Mouse (Mus musculus): ENCODE data around the gene Gm49342. TPM values are rescaled to one million over a fixed set of nuclear protein-coding genes. Genes with fewer than 3 reads are reported as not detected.
A peak's percentile ranks its signal among the peaks of the same experiment; 100 is the strongest.
"Not testable (repeated sequence)": the region's sequence is repeated elsewhere in the genome, so short reads cannot be mapped to it uniquely, and the experiment has no call there.

Gene Gm49342
- polyA plus RNA-seq, 1 experiment from 2014 or later = not detected

- Histone ChIP-seq H3K36me3 (peaks cover 52% of the 10 kb centered on the region), H3K27ac (peak within 1 kb of the TSS; percentile 95), H3K9me3 (replicated peaks) (no peaks in the 10 kb centered on the region), H3K4me3 (peak within 1 kb of the TSS; percentile 87), H3K27me3 (ENCODE audit: low read depth, poor library complexity, severe bottlenecking) (no peaks in the 10 kb centered on the region), H3K4me1 (peaks cover 23% of the 10 kb centered on the region)
- under 1% methylated on average over 57 of the region's 57 CpGs for WGBS
- DNase-seq (ENCODE audit: low spot score) = peak; percentile 98
Measured at GRCm38 (mm10) chr14:50924281-50925064, 19.8 kb upstream of the Gm49342 start, which contains the start of the genes Osgep and Apex1. Gene Osgep, minus strand, starts transcription at chr14:50924893. Gene Apex1, plus strand, starts transcription at chr14:50924968.

- H3K27ac ChIP-seq = peak overlapping the region; percentile 95
- no peaks in the 10 kb centered on the region for H3K9me3 ChIP-seq (replicated peaks)
- H3K27me3 ChIP-seq (ENCODE audit: low read depth, poor library complexity, severe bottlenecking) = no peaks in the 10 kb centered on the region
- 2% methylated on average over 38 of the region's 38 CpGs for WGBS
- peaks cover 45% of the 10 kb centered on the region for H3K36me3 ChIP-seq
- H3K4me1 ChIP-seq = peaks cover 31% of the 10 kb centered on the region
- peak; percentile 41 for DNase-seq (ENCODE audit: low spot score)
- H3K4me3 ChIP-seq = peak overlapping the region; percentile 87
Measured at GRCm38 (mm10) chr14:50925111-50925920, 19.0 kb upstream of the Gm49342 start.

- 71% methylated on average over 3 of the region's 3 CpGs for WGBS
Measured at GRCm38 (mm10) chr14:50927366-50927765, 17.0 kb upstream of the Gm49342 start.

GRCm38 (mm10) chr14:50929951-50930350 lies 14.4 kb upstream of the Gm49342 start:
- H3K27me3 ChIP-seq (ENCODE audit: low read depth, poor library complexity, severe bottlenecking) = no peaks in the 10 kb centered on the region
- 18% methylated on average over 10 of the region's 10 CpGs for WGBS
- peak overlapping the region; percentile 92 for H3K27ac ChIP-seq
- peak overlapping the region; percentile 85 for H3K4me3 ChIP-seq
- no peak for DNase-seq (ENCODE audit: low spot score)
- H3K36me3 ChIP-seq = peaks cover 39% of the 10 kb centered on the region
- H3K4me1 ChIP-seq = peaks cover 35% of the 10 kb centered on the region
- no peaks in the 10 kb centered on the region for H3K9me3 ChIP-seq (replicated peaks)

More at GRCm38 (mm10) chr14:50927366-50927765, 17.0 kb upstream of the Gm49342 start:
- Histone ChIP-seq H3K4me3 (no peak overlapping the region), H3K4me1 (peaks cover 40% of the 10 kb centered on the region), H3K27me3 (ENCODE audit: low read depth, poor library complexity, severe bottlenecking) (no peaks in the 10 kb centered on the region), H3K36me3 (peaks cover 39% of the 10 kb centered on the region), H3K9me3 (replicated peaks) (no peaks in the 10 kb centered on the region), H3K27ac (no peak overlapping the region)
- DNase-seq (ENCODE audit: low spot score) = no peak

- H3K27ac ChIP-seq = peak overlapping the region; percentile 92
- H3K4me1 ChIP-seq = peaks cover 35% of the 10 kb centered on the region
Measured at GRCm38 (mm10) chr14:50930377-50930753, 14.0 kb upstream of the Gm49342 start.

GRCm38 (mm10) chr14:50930754-50931492 lies 13.4 kb upstream of the Gm49342 start, which contains the start of the genes Pip4p1 and Pnp:
Gene Pip4p1, minus strand, starts transcription at chr14:50930856.
Gene Pnp, plus strand, starts transcription at chr14:50931082.
- Histone ChIP-seq H3K36me3 (peaks cover 37% of the 10 kb centered on the region), H3K4me1 (peaks cover 34% of the 10 kb centered on the region), H3K4me3 (peak within 1 kb of the TSS; percentile 85), H3K27me3 (ENCODE audit: low read depth, poor library complexity, severe bottlenecking) (no peaks in the 10 kb centered on the region), H3K27ac (peak within 1 kb of the TSS; percentile 92), H3K9me3 (replicated peaks) (no peaks in the 10 kb centered on the region)
- DNase-seq (ENCODE audit: low spot score) = peak; percentile 99
- WGBS = under 1% methylated on average over 68 of the region's 68 CpGs

More at GRCm38 (mm10) chr14:50930377-50930753, 14.0 kb upstream of the Gm49342 start:
- no peaks in the 10 kb centered on the region for H3K9me3 ChIP-seq (replicated peaks)
- DNase-seq (ENCODE audit: low spot score) = no peak
- H3K36me3 ChIP-seq = peaks cover 39% of the 10 kb centered on the region
- whole genome bisulfite sequencing = under 1% methylated on average over 34 of the region's 38 CpGs
- H3K4me3 ChIP-seq = peak overlapping the region; percentile 85
- H3K27me3 ChIP-seq (ENCODE audit: low read depth, poor library complexity, severe bottlenecking) = no peaks in the 10 kb centered on the region

- DNase-seq (ENCODE audit: low spot score) = no peak
- Histone ChIP-seq H3K36me3 (peaks cover 31% of the 10 kb centered on the region), H3K4me1 (peaks cover 29% of the 10 kb centered on the region), H3K27ac (peak overlapping the region; percentile 90), H3K4me3 (peak overlapping the region; percentile 85), H3K9me3 (replicated peaks) (no peaks in the 10 kb centered on the region), H3K27me3 (ENCODE audit: low read depth, poor library complexity, severe bottlenecking) (no peaks in the 10 kb centered on the region)
- WGBS = 13% methylated on average over 12 of the region's 12 CpGs
Measured at GRCm38 (mm10) chr14:50931493-50932020, 12.8 kb upstream of the Gm49342 start.

- Histone ChIP-seq H3K4me1 (peaks cover 5% of the 10 kb centered on the region; the same call in 1 of the 2 replicates), H3K9me3 (replicated peaks) (no peaks in the 10 kb centered on the region), H3K27ac (no peak overlapping the region), H3K36me3 (no peaks in the 10 kb centered on the region), H3K4me3 (no peak overlapping the region), H3K27me3 (ENCODE audit: low read depth, poor library complexity, severe bottlenecking) (no peaks in the 10 kb centered on the region)
- no peak for DNase-seq (ENCODE audit: low spot score)
- 68% methylated on average over 1 of the region's 1 CpGs for WGBS
Measured at GRCm38 (mm10) chr14:50936649-50937048, 7.7 kb upstream of the Gm49342 start.

GRCm38 (mm10) chr14:50938119-50938908 lies 6.0 kb upstream of the Gm49342 start:
- DNase-seq (ENCODE audit: low spot score) = no peak

GRCm38 (mm10) chr14:50938940-50939339 lies 5.4 kb upstream of the Gm49342 start:
- H3K4me3 ChIP-seq = no peak overlapping the region
- H3K36me3 ChIP-seq = no peaks in the 10 kb centered on the region
- H3K27me3 ChIP-seq (ENCODE audit: low read depth, poor library complexity, severe bottlenecking) = no peaks in the 10 kb centered on the region
- peaks cover 2% of the 10 kb centered on the region; the same call in 1 of the 2 replicates for H3K4me1 ChIP-seq
- DNase-seq (ENCODE audit: low spot score) = no peak
- no peak overlapping the region for H3K27ac ChIP-seq
- 47% methylated on average over 2 of the region's 2 CpGs for WGBS
- H3K9me3 ChIP-seq (replicated peaks) = no peaks in the 10 kb centered on the region

More at GRCm38 (mm10) chr14:50938119-50938908, 6.0 kb upstream of the Gm49342 start:
- no peaks in the 10 kb centered on the region for H3K36me3 ChIP-seq
- no peaks in the 10 kb centered on the region for H3K27me3 ChIP-seq (ENCODE audit: low read depth, poor library complexity, severe bottlenecking)
- H3K9me3 ChIP-seq (replicated peaks) = no peaks in the 10 kb centered on the region
- whole genome bisulfite sequencing = 90% methylated on average over 3 of the region's 3 CpGs
- H3K27ac ChIP-seq = no peak overlapping the region
- H3K4me3 ChIP-seq = no peak overlapping the region
- H3K4me1 ChIP-seq = no peaks in the 10 kb centered on the region

- H3K4me3 ChIP-seq = peak overlapping the region; percentile 49
- peaks cover 17% of the 10 kb centered on the region for H3K36me3 ChIP-seq
- peak overlapping the region; percentile 86 for H3K27ac ChIP-seq
- not testable (repeated sequence) for H3K27me3 ChIP-seq (ENCODE audit: low read depth, poor library complexity, severe bottlenecking); DNase-seq (ENCODE audit: low spot score); H3K9me3 ChIP-seq (replicated peaks)
- peaks cover 10% of the 10 kb centered on the region; the same call in 1 of the 2 replicates for H3K4me1 ChIP-seq
- under 1% methylated on average over 15 of the region's 15 CpGs for WGBS
Measured at GRCm38 (mm10) chr14:50944668-50945033, 334 bp downstream of the Gm49342 start.

Measured in limb, embryonic 10.5 days (tissue).